Mouse (Mus musculus) spleen, adult 2 months (tissue): Measurements from ENCODE around the gene Kcnj15. TPM values are rescaled to one million over a fixed set of nuclear protein-coding genes. Genes with fewer than 3 reads are reported as not detected.

Experiments
- DNase-seq, 2 experiments: peaks; one replicate each; pipeline versions ENCODE4 v3.0.0 to v3.0.0-alpha.2; 2012 to 2021; ENCODE audit warnings: low spot score in 2 of 2, low read depth in 1 of 2
- H3K27ac ChIP-seq: fragments of 200-500 bp; 2 replicates; pipeline ENCODE4 v1.5.1; 2012; ENCODE audit warnings: low read length, inconsistent platforms; ENCODE audit not compliant: insufficient read depth
- H3K27me3 ChIP-seq: fragments of 200-500 bp; 2 replicates; pipeline ENCODE4 v1.6.1; 2012; ENCODE audit warnings: mild to moderate bottlenecking, moderate library complexity, low read length, inconsistent platforms; ENCODE audit not compliant: control insufficient read depth, insufficient read depth
- H3K36me3 ChIP-seq: fragments of 200-500 bp; 2 replicates; pipeline ENCODE4 v1.6.1; 2012; ENCODE audit warnings: mild to moderate bottlenecking, low read length, inconsistent platforms; ENCODE audit not compliant: control insufficient read depth, insufficient read depth
- H3K4me1 ChIP-seq: fragments of 200-500 bp; 2 replicates; pipeline ENCODE4 v1.6.1; 2011; ENCODE audit warnings: inconsistent platforms; ENCODE audit not compliant: control insufficient read depth, insufficient read depth, insufficient read length
- H3K4me3 ChIP-seq: fragments of 200-500 bp; 2 replicates; pipeline ENCODE4 v1.5.1; 2011; ENCODE audit warnings: mild to moderate bottlenecking, inconsistent platforms; ENCODE audit not compliant: insufficient read depth, insufficient read length; ENCODE audit errors: extremely low read depth
- CTCF ChIP-seq: fragments of 200-500 bp; IDR thresholded peaks from 2 replicates; pipeline ENCODE4 v1.5.1; 2011; ENCODE audit warnings: mild to moderate bottlenecking, inconsistent platforms; ENCODE audit not compliant: insufficient read depth, insufficient read length, insufficient replicate concordance; ENCODE audit errors: extremely low read depth
- POLR2A ChIP-seq: fragments of 200-500 bp; IDR thresholded peaks from 2 replicates; pipeline ENCODE4 v1.6.1; 2011; ENCODE audit warnings: low read depth, low read length, inconsistent platforms
- WGBS: fragments of 180-500 bp; shearing (Covaris S2); methylation state at CpG from one replicate; pipeline ENCODE4 v1.1.7; 2018; 5-methylcytosine and 5-hydroxymethylcytosine counted together
- polyA plus RNA-seq: library from polyadenylated mRNA; depleted of rRNA; stranded (reverse); fragments of >200 nt; gene quantifications from 2 replicates; pipeline ENCODE4 v1.2.3, GENCODE M21; 2012

The Kcnj15 gene
- polyA plus RNA-seq, 1 experiment = 0.60 TPM

DNA sequence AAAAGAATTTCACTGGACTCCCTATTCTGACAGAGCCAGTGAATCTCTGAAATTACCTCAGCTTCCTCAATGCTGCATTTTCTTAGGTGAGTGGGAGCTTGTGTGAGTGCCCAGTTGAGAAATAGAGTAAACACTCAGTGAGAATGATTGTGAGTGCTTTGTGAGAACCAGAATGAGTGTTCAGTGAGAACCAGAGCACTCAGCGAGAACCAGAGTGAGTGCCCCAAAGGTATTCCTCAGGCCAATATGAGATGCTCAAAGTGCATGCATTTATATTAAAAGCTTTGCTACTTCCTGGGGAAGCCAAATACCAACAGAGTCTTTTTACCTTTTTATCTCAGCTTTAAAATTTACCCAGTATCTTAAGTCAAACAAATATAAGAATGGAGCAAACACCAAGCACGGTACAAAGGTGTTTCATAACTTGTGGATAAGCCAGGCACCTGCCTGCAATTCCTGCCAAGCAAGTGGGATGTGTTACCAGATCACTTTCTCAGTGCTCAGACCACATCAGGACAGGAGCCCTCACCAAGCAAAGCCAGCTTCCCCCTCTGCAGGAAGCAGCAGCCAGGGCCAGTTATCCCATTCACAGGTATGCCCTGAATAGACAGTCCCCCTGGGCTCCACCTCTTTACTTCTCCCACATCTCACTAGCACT, 22.3 kb upstream of the Kcnj15 start:
- TF ChIP-seq CTCF = no peak
- TF ChIP-seq POLR2A = no peak
- DNase-seq = no peak
- H3K4me1 ChIP-seq = no peaks in the 10 kb centered on the region
- H3K36me3 ChIP-seq = no peaks in the 10 kb centered on the region
- no peak overlapping the region for H3K27ac ChIP-seq
- H3K4me3 ChIP-seq = no peak overlapping the region
- H3K27me3 ChIP-seq = no peaks in the 10 kb centered on the region; the same call in 1 of the 2 replicates
- WGBS = 88% methylated on average over 2 of the region's 2 CpGs

DNA sequence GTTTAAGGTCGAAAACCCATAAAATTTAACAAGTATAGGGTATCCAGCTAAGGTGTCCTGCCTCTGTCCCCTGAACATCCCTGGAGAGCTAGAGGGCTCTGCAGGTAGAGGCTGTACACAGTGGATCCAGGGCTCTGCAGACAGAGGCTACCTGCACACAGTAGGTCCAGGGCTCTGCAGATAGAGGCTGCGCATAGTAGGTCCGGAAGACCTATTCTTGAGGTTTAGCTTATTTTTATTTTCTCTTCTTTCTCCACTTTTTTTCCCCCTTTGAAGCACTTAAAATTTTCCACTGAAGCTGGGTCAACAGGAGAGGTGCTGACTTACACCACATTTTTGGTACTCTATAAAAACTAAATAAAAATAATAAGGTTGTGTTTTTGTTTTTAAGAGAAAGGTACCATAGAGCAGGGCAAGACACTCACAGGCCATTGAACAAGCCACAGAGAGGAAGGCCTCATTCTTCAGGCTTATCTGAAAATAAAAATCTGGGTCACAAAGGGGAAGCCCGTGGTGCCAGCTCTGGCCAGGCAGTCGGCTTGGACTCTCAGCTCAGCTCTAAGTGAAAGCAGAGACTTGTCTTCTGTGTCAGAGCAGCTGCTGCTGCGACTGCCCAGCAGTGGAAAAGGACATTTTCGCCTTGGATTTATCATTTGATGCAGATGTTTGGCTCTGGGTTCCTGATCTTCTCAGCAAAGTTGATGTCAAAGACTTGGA, 18.0 kb upstream of the Kcnj15 start:
- TF ChIP-seq POLR2A = no peak
- no peak for TF ChIP-seq CTCF
- Histone ChIP-seq H3K4me1 (no peaks in the 10 kb centered on the region), H3K27me3 (no peaks in the 10 kb centered on the region), H3K4me3 (no peak overlapping the region), H3K36me3 (no peaks in the 10 kb centered on the region), H3K27ac (no peak overlapping the region)
- DNase-seq = no peak
- 53% methylated on average over 7 of the region's 7 CpGs for WGBS

DNA sequence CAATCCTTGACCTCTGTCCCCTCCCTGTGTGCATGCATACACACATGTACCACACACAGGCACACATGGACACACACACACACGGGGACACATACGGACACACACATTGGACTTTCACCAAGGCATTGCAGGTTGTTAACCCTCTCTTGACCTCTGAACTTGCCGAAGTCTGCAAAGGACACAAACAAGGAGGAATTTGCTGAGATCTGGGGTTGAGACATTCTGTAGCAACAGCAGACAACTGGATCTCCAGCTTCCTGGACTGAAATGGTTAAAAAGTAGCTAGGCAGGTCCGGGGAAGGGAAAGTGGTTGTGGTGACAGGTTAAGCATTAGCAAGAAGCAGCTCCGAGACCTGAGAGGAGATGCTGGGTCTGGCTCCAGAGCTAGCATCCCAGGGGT, 16.7 kb upstream of the Kcnj15 start:
- H3K27me3 ChIP-seq = no peaks in the 10 kb centered on the region
- WGBS = 70% methylated on average over 5 of the region's 5 CpGs

DNA sequence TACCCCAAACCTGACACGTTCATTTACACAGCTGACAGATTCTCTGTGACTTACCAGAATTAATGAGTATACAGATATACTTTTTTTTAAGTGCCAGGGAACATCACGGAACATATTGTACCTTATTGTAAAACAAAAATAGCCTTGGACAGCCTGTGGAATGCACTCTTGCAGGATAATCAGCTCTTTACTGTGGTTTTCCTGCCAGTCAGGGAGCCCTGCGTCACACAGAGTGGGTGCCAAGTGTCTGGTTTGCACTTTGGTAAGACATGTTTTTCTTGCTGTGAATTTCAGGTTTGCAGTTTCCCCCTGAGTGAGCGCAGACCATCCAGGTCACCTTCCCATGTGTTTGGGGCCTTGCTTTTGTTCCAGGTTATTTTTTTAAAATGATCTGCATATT, 15.8 kb upstream of the Kcnj15 start:
- no peak overlapping the region for H3K4me3 ChIP-seq
- no peak overlapping the region for H3K27ac ChIP-seq
- H3K4me1 ChIP-seq = no peaks in the 10 kb centered on the region
- no peak for TF ChIP-seq POLR2A
- no peak for TF ChIP-seq CTCF
- DNase-seq = no peak
- WGBS = 41% methylated on average over 4 of the region's 4 CpGs
- H3K27me3 ChIP-seq = no peaks in the 10 kb centered on the region
- H3K36me3 ChIP-seq = no peaks in the 10 kb centered on the region

More for the DNA sequence above, 16.7 kb upstream of the Kcnj15 start:
- H3K36me3 ChIP-seq = no peaks in the 10 kb centered on the region
- no peak overlapping the region for H3K27ac ChIP-seq
- TF ChIP-seq CTCF (no peak), POLR2A (no peak)
- H3K4me1 ChIP-seq = no peaks in the 10 kb centered on the region
- DNase-seq = no peak
- no peak overlapping the region for H3K4me3 ChIP-seq

DNA sequence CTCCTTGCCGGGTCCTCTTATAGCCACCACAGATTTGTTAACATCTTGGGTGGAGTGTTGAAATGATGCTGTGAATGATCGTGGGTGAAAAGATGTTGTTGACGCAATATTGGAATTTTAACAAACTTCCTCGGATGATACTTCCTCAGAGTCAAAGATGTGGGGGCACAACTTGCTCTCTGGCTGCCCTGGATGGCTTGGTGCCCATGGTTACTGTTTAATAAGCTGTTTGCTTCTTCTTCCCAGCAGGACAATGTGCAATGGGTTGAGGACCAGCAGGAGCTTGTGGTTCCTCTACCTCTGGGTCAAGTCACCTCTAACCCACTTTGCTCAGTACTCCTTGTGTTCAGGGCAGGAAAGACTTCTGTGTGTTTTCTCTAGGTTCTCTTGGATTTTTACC, 15.2 kb upstream of the Kcnj15 start:
- Histone ChIP-seq H3K4me1 (no peaks in the 10 kb centered on the region), H3K4me3 (no peak overlapping the region), H3K27me3 (no peaks in the 10 kb centered on the region), H3K27ac (no peak overlapping the region), H3K36me3 (no peaks in the 10 kb centered on the region)
- no peak for DNase-seq
- 80% methylated on average over 4 of the region's 4 CpGs for WGBS
- no peak for TF ChIP-seq POLR2A
- no peak for TF ChIP-seq CTCF

DNA sequence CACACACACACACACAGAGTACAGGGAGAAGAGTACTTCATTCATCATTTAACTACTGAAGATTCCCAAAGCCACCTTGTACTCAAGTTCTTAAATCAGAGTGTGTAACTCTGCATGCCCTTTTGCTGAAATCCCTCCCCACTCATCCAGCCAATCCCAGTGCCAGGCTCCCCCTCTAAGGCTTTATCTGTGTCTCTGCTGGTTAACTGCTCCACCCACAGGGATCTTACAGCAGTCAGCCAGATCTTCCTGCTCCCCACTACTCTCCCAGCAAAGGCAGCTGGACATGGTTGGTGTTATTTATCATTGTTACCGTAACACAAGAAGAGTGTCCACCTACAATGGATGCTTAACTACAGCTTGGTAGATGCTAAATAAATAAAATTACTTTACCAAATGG, 14.0 kb upstream of the Kcnj15 start:
- no peak for TF ChIP-seq CTCF
- TF ChIP-seq POLR2A = no peak
- Histone ChIP-seq H3K27me3 (no peaks in the 10 kb centered on the region), H3K27ac (no peak overlapping the region), H3K4me1 (no peaks in the 10 kb centered on the region), H3K4me3 (no peak overlapping the region), H3K36me3 (no peaks in the 10 kb centered on the region)
- DNase-seq = no peak
- WGBS = 94% methylated on average over 1 of the region's 1 CpGs

DNA sequence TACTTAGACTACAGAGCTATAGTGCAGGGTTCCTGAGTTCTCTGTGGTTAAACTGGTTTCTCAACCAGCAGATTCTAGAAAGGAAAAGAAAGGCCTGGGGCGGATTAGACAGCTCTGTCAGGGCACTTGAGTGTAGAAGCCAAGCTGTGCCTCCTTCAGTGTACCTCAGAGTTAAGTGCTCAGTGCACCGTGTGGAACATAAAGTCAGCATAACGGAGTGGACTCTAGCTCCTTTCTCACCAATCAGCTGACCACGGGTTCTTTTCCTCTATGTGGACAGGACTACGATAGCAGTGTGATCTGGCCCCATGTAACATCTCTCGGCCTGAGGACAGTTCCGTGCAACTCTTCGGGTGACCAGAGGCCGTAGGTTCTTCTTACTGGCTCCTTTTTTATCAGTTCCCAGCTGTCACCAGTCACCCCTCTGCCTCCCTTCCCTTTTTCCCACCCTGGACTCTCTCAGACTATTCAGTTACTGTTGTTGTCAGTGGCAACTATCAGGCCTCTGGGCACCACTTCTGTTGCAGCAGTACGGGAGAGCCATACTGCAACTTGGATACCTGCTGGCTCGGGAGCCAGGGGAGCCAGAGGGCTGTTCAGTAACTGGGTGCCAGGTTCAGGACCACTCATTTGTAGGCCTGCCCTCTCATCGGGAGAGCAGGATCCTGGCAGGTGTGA, 12.6 kb upstream of the Kcnj15 start:
- H3K27ac ChIP-seq = no peak overlapping the region
- no peaks in the 10 kb centered on the region for H3K36me3 ChIP-seq
- H3K4me3 ChIP-seq = no peak overlapping the region
- TF ChIP-seq CTCF (no peak), POLR2A (no peak)
- 83% methylated on average over 12 of the region's 12 CpGs for whole genome bisulfite sequencing
- no peaks in the 10 kb centered on the region for H3K4me1 ChIP-seq
- no peaks in the 10 kb centered on the region for H3K27me3 ChIP-seq
- no peak for DNase-seq
